Mouse (Mus musculus) lung, embryonic 16.5 days (tissue): ENCODE measurements around the gene Pcolce. TPM values are rescaled to one million over a fixed set of nuclear protein-coding genes. Genes with fewer than 3 reads are reported as not detected.
A peak's percentile ranks its signal among the peaks of the same experiment; 100 is the strongest.

Experiments used
- ATAC-seq: fragments of 200-750 bp; cut with Nextera tagmentation; 2 replicates; pipeline ENCODE4 v1.8.0; 2017; ENCODE audit warnings: low read depth, mild to moderate bottlenecking, moderate library complexity
- H3K27ac ChIP-seq: fragments of 300-500 bp; sonication (generic); 2 replicates; pipeline ENCODE4 v1.5.1; 2014; ENCODE audit warnings: mild to moderate bottlenecking, control low read depth, low read length
- H3K27me3 ChIP-seq: fragments of 300-500 bp; sonication (generic); 2 replicates; pipeline ENCODE4 v1.6.1; 2014; ENCODE audit warnings: low read depth, low read length, mixed read lengths; ENCODE audit not compliant: control insufficient read depth, insufficient read depth
- H3K36me3 ChIP-seq: fragments of 300-500 bp; sonication (generic); 2 replicates; pipeline ENCODE4 v1.6.1; 2014; ENCODE audit warnings: low read length; ENCODE audit not compliant: control insufficient read depth, insufficient read depth
- H3K4me1 ChIP-seq: fragments of 300-500 bp; sonication (generic); replicated peaks from 2 replicates; pipeline ENCODE4 v1.6.1; 2014; ENCODE audit warnings: low read length, mixed read lengths; ENCODE audit not compliant: control insufficient read depth, insufficient read depth
- H3K4me2 ChIP-seq: fragments of 300-500 bp; sonication (generic); 2 replicates; pipeline ENCODE4 v1.6.1; 2014; ENCODE audit warnings: low read depth, low read length, control low read depth
- H3K4me3 ChIP-seq: fragments of 300-500 bp; sonication (generic); 2 replicates; pipeline ENCODE4 v1.5.1; 2014; ENCODE audit warnings: mild to moderate bottlenecking, low read length, control low read depth
- H3K9ac ChIP-seq: fragments of 300-500 bp; sonication (generic); 2 replicates; pipeline ENCODE4 v1.6.1; 2014; ENCODE audit warnings: low read length, control low read depth
- H3K9me3 ChIP-seq: fragments of 300-500 bp; sonication (generic); 2 replicates; pipeline ENCODE4 v1.6.1; 2016; ENCODE audit warnings: low read length; ENCODE audit not compliant: control insufficient read depth
- WGBS: fragments of 180-500 bp; shearing (Covaris S2); extraction: QIAGEN DNeasy Blood & Tissue Kit; methylation state at CpG from one replicate; pipeline ENCODE4 v1.1.7; 2014; 5-methylcytosine and 5-hydroxymethylcytosine counted together
- polyA plus RNA-seq: library from polyadenylated mRNA; unstranded; fragments of >200 nt; fragmentation: Nextera tagmentation; extraction: Ambion mirVana; gene quantifications from 2 replicates; pipeline ENCODE4 v1.2.1, GENCODE M21; 2015

Pcolce gene
- polyA plus RNA-seq, 1 experiment from 2014 or later, result 123 TPM

- H3K4me3 ChIP-seq, result no peak overlapping the region
- peaks cover 23% of the 10 kb centered on the region for H3K27me3 ChIP-seq
- no peak overlapping the region for H3K27ac ChIP-seq
- H3K9ac ChIP-seq, result no peak overlapping the region
- H3K4me1 ChIP-seq, result peaks cover 20% of the 10 kb centered on the region
- H3K9me3 ChIP-seq, result no peaks in the 10 kb centered on the region
- H3K36me3 ChIP-seq, result no peaks in the 10 kb centered on the region
- no peak overlapping the region for H3K4me2 ChIP-seq
- WGBS, result 43% methylated on average over 9 of the region's 9 CpGs
- no peak for ATAC-seq
These were observed 34.4 kb upstream of the Pcolce start for GRCm38 (mm10) chr5:137647827-137648601.

- H3K27ac ChIP-seq, result no peak within 1 kb of the TSS
- peaks cover 20% of the 10 kb centered on the region for H3K4me1 ChIP-seq
- peak within 1 kb of the TSS; percentile 48; the same call in 1 of the 2 replicates for H3K9ac ChIP-seq
- peak within 1 kb of the TSS; percentile 38 for H3K4me3 ChIP-seq
- 26% methylated on average over 11 of the region's 11 CpGs for WGBS
- peaks cover 14% of the 10 kb centered on the region for H3K36me3 ChIP-seq
- H3K4me2 ChIP-seq, result peak within 1 kb of the TSS; percentile 54
- no peaks in the 10 kb centered on the region for H3K9me3 ChIP-seq
- H3K27me3 ChIP-seq, result peaks cover 23% of the 10 kb centered on the region
- ATAC-seq, result no peak
These were observed 32.1 kb upstream of the Pcolce start, which contains the start of gene Irs3 for GRCm38 (mm10) chr5:137645652-137646091. Irs3 (minus strand) TSS chr5:137645714.

GRCm38 (mm10) chr5:137645091-137645651, 31.6 kb upstream of the Pcolce start:
- Histone ChIP-seq H3K27me3 (peaks cover 23% of the 10 kb centered on the region), H3K27ac (no peak overlapping the region), H3K4me2 (peak overlapping the region; percentile 54), H3K4me3 (peak overlapping the region; percentile 38), H3K36me3 (peaks cover 19% of the 10 kb centered on the region), H3K9ac (peak overlapping the region; percentile 48; the same call in 1 of the 2 replicates), H3K4me1 (peaks cover 17% of the 10 kb centered on the region), H3K9me3 (no peaks in the 10 kb centered on the region)
- no peak for ATAC-seq
- 2% methylated on average over 44 of the region's 44 CpGs for WGBS

GRCm38 (mm10) chr5:137644484-137644883, 30.9 kb upstream of the Pcolce start:
- Histone ChIP-seq H3K9ac (no peak overlapping the region), H3K4me1 (peaks cover 11% of the 10 kb centered on the region), H3K4me3 (no peak overlapping the region), H3K27me3 (peaks cover 23% of the 10 kb centered on the region), H3K27ac (no peak overlapping the region), H3K4me2 (no peak overlapping the region), H3K36me3 (peaks cover 21% of the 10 kb centered on the region), H3K9me3 (no peaks in the 10 kb centered on the region)
- no peak for ATAC-seq
- WGBS, result 43% methylated on average over 19 of the region's 19 CpGs

- Histone ChIP-seq H3K4me2 (no peak overlapping the region), H3K27me3 (peaks cover 23% of the 10 kb centered on the region), H3K27ac (no peak overlapping the region), H3K36me3 (peaks cover 33% of the 10 kb centered on the region), H3K9me3 (no peaks in the 10 kb centered on the region), H3K4me1 (peaks cover 8% of the 10 kb centered on the region), H3K4me3 (no peak overlapping the region), H3K9ac (no peak overlapping the region)
- WGBS, result 39% methylated on average over 4 of the region's 4 CpGs
- no peak for ATAC-seq
These were observed 29.3 kb upstream of the Pcolce start for GRCm38 (mm10) chr5:137642886-137643285.

- Histone ChIP-seq H3K36me3 (peaks cover 45% of the 10 kb centered on the region), H3K27ac (no peak within 1 kb of the TSS), H3K4me2 (no peak within 1 kb of the TSS), H3K4me3 (no peak within 1 kb of the TSS), H3K27me3 (peaks cover 20% of the 10 kb centered on the region), H3K9ac (no peak within 1 kb of the TSS), H3K9me3 (no peaks in the 10 kb centered on the region), H3K4me1 (peaks cover 8% of the 10 kb centered on the region)
- 82% methylated on average over 19 of the region's 19 CpGs for WGBS
- ATAC-seq, result no peak
These were observed 27.5 kb upstream of the Pcolce start, which contains the start of gene Sap25 for GRCm38 (mm10) chr5:137641054-137641453. Sap25 (plus strand) TSS chr5:137641334.

- ATAC-seq, result peak; percentile 35; the same call in 1 of the 2 replicates
- no peak overlapping the region for H3K4me2 ChIP-seq
- H3K27ac ChIP-seq, result no peak overlapping the region; the same call in 1 of the 2 replicates
- H3K9me3 ChIP-seq, result no peaks in the 10 kb centered on the region
- no peak overlapping the region for H3K4me3 ChIP-seq
- H3K27me3 ChIP-seq, result peaks cover 6% of the 10 kb centered on the region; the same call in 1 of the 2 replicates
- H3K36me3 ChIP-seq, result peaks cover 50% of the 10 kb centered on the region
- H3K4me1 ChIP-seq, result no peaks in the 10 kb centered on the region
- 66% methylated on average over 7 of the region's 7 CpGs for WGBS
- H3K9ac ChIP-seq, result no peak overlapping the region
These were observed 25.9 kb upstream of the Pcolce start for GRCm38 (mm10) chr5:137639472-137639871.

- no peaks in the 10 kb centered on the region for H3K27me3 ChIP-seq
- peaks cover 31% of the 10 kb centered on the region for H3K36me3 ChIP-seq
- no peak overlapping the region for H3K4me3 ChIP-seq
- no peak for ATAC-seq
- peak overlapping the region; percentile 62 for H3K27ac ChIP-seq
- peaks cover 37% of the 10 kb centered on the region for H3K4me1 ChIP-seq
- 73% methylated on average over 12 of the region's 12 CpGs for WGBS
- H3K9me3 ChIP-seq, result no peaks in the 10 kb centered on the region
- peak overlapping the region; percentile 8; the same call in 1 of the 2 replicates for H3K9ac ChIP-seq
- no peak overlapping the region for H3K4me2 ChIP-seq
These were observed 20.0 kb upstream of the Pcolce start for GRCm38 (mm10) chr5:137633397-137634084.

GRCm38 (mm10) chr5:137631591-137631990, 18.0 kb upstream of the Pcolce start:
- H3K27me3 ChIP-seq, result no peaks in the 10 kb centered on the region
- H3K27ac ChIP-seq, result peak overlapping the region; percentile 99
- peak overlapping the region; percentile 91 for H3K4me3 ChIP-seq
- H3K4me2 ChIP-seq, result peak overlapping the region; percentile 57
- peak overlapping the region; percentile 87 for H3K9ac ChIP-seq
- no peak for ATAC-seq
- H3K36me3 ChIP-seq, result peaks cover 12% of the 10 kb centered on the region
- H3K9me3 ChIP-seq, result no peaks in the 10 kb centered on the region
- WGBS, result 45% methylated on average over 4 of the region's 4 CpGs
- peaks cover 40% of the 10 kb centered on the region for H3K4me1 ChIP-seq
